Mouse (Mus musculus): Measurements from ENCODE around the gene Zfp217. TPM values are rescaled to one million over a fixed set of nuclear protein-coding genes. Genes with fewer than 3 reads are reported as not detected.

The Zfp217 gene
- total and polyA plus RNA-seq, 3 experiments: 5.3 to 12.1 (median 10.0) TPM

- no peak for DNase-seq (ENCODE audit: extremely low read depth)
- no peaks in the 10 kb centered on the region for H3K79me2 ChIP-seq (replicated peaks; ENCODE audit: control insufficient read depth, extremely low read depth, insufficient read depth, poor library complexity, severe bottlenecking)
- in situ Hi-C loops (cut with MboI; ENCODE audit: low pct_ligation_motif_present, low pct_unique_long_range_greater_than_20kb, low sequenced_read_pairs) (no loop called here), dilution Hi-C loops (cut with MboI; ENCODE audit: extremely low pct_ligation_motif_present, extremely low pct_unique_long_range_greater_than_20kb, low sequenced_read_pairs) (no loop called here)
- no peak overlapping the region for H3K4me3 ChIP-seq (replicated peaks in 1 of 3; ENCODE audit: low read depth in 2 of 3, low read length in 2 of 3, poor library complexity in 1 of 3)
- TF ChIP-seq ELF1 (IDR thresholded peaks at IDR 0.05; ENCODE audit: low read depth, low read length) (no peak), IRF4 (IDR thresholded peaks at IDR 0.05; ENCODE audit: low read depth, low read length) (no peak), CTCF (conservative IDR thresholded peaks at IDR 0.05 in 1 of 2, IDR thresholded peaks at IDR 0.05 in 1 of 2; ENCODE audit: low read depth in 2 of 2, low read length in 2 of 2) (no peak), GABPA (IDR thresholded peaks at IDR 0.05; ENCODE audit: insufficient replicate concordance, low read depth, low read length) (no peak), RCOR1 (conservative IDR thresholded peaks at IDR 0.05; ENCODE audit: low read depth, low read length) (no peak), MYC (IDR thresholded peaks at IDR 0.05; ENCODE audit: low read depth, low read length) (no peak), USF1 (IDR thresholded peaks at IDR 0.05; ENCODE audit: low read depth, low read length) (no peak), MAZ (IDR thresholded peaks at IDR 0.05; ENCODE audit: low read depth, low read length) (no peak), ZNF384 (IDR thresholded peaks at IDR 0.05; ENCODE audit: low read depth, low read length) (no peak), BHLHE40 (IDR thresholded peaks at IDR 0.05; ENCODE audit: low read depth, low read length) (no peak), USF2 (conservative IDR thresholded peaks at IDR 0.05; ENCODE audit: low read depth, low read length) (no peak)
- no peaks in the 10 kb centered on the region for H3K36me3 ChIP-seq (replicated peaks in 1 of 2; ENCODE audit: control insufficient read depth in 1 of 2, insufficient read depth in 1 of 2, low read length in 1 of 2)
- H3K27me3 ChIP-seq (replicated peaks): no peaks in the 10 kb centered on the region
- no peak overlapping the region for H3K9ac ChIP-seq (ENCODE audit: insufficient read depth, low read depth)
- no peak overlapping the region for H3K27ac ChIP-seq (ENCODE audit: insufficient read depth, low read depth)
- H3K4me2 ChIP-seq (ENCODE audit: insufficient read depth, low read depth, poor library complexity, severe bottlenecking): no peak overlapping the region
- H3K4me1 ChIP-seq (ENCODE audit: control insufficient read depth in 1 of 2, insufficient read depth in 2 of 2): no peaks in the 10 kb centered on the region
- H3K9me3 ChIP-seq (replicated peaks; ENCODE audit: low read length): no peaks in the 10 kb centered on the region
Observed at GRCm38 (mm10) chr2:170192731-170193149, 44.8 kb upstream of the Zfp217 start.

- Histone ChIP-seq H3K4me1 (ENCODE audit: control insufficient read depth in 1 of 2, insufficient read depth in 2 of 2) (peaks cover 3 to 10% of the 10 kb centered on the region in 2 experiments; a peak in 3 of 4 replicates), H3K9ac (ENCODE audit: insufficient read depth, low read depth) (no peak overlapping the region), H3K27me3 (replicated peaks) (no peaks in the 10 kb centered on the region), H3K4me2 (ENCODE audit: insufficient read depth, low read depth, poor library complexity, severe bottlenecking) (no peak overlapping the region), H3K4me3 (replicated peaks in 1 of 3; ENCODE audit: low read depth in 2 of 3, low read length in 2 of 3, poor library complexity in 1 of 3) (no peak overlapping the region), H3K9me3 (replicated peaks; ENCODE audit: low read length) (no peaks in the 10 kb centered on the region), H3K79me2 (replicated peaks; ENCODE audit: control insufficient read depth, extremely low read depth, insufficient read depth, poor library complexity, severe bottlenecking) (no peaks in the 10 kb centered on the region), H3K36me3 (replicated peaks in 1 of 2; ENCODE audit: control insufficient read depth in 1 of 2, insufficient read depth in 1 of 2, low read length in 1 of 2) (no peaks in the 10 kb centered on the region), H3K27ac (ENCODE audit: insufficient read depth, low read depth) (no peak overlapping the region)
- dilution Hi-C loops (cut with MboI; ENCODE audit: extremely low pct_ligation_motif_present, extremely low pct_unique_long_range_greater_than_20kb, low sequenced_read_pairs) (no loop called here), in situ Hi-C loops (cut with MboI; ENCODE audit: low pct_ligation_motif_present, low pct_unique_long_range_greater_than_20kb, low sequenced_read_pairs) (no loop called here)
- TF ChIP-seq NELFE (IDR thresholded peaks at IDR 0.05; ENCODE audit: low read depth, low read length): no peak
- no peak for TF ChIP-seq E2F4 (IDR thresholded peaks at IDR 0.05; ENCODE audit: insufficient replicate concordance, low read depth, low read length)
- TF ChIP-seq CHD2 (IDR thresholded peaks at IDR 0.05; ENCODE audit: low read length): no peak
- no peak for TF ChIP-seq ZKSCAN1 (IDR thresholded peaks at IDR 0.05; ENCODE audit: borderline replicate concordance, low read depth, low read length)
- TF ChIP-seq RCOR1 (conservative IDR thresholded peaks at IDR 0.05; ENCODE audit: low read depth, low read length): no peak
- TF ChIP-seq POLR2A (IDR thresholded peaks at IDR 0.05; ENCODE audit: low read depth, low read length): no peak
- TF ChIP-seq SIN3A (IDR thresholded peaks at IDR 0.05; ENCODE audit: low read length): no peak
- no peak for TF ChIP-seq IRF4 (IDR thresholded peaks at IDR 0.05; ENCODE audit: low read depth, low read length)
- no peak for TF ChIP-seq CHD1 (IDR thresholded peaks at IDR 0.05; ENCODE audit: low read depth, low read length)
- no peak for TF ChIP-seq TBP (conservative IDR thresholded peaks at IDR 0.05; ENCODE audit: low read depth, low read length)
- no peak for TF ChIP-seq MXI1 (IDR thresholded peaks at IDR 0.05; ENCODE audit: low read depth, low read length)
- TF ChIP-seq BHLHE40 (IDR thresholded peaks at IDR 0.05; ENCODE audit: low read depth, low read length): no peak
- no peak for TF ChIP-seq MAFK (IDR thresholded peaks at IDR 0.05; ENCODE audit: insufficient replicate concordance, low read length)
- TF ChIP-seq HCFC1 (IDR thresholded peaks at IDR 0.05; ENCODE audit: low read depth, low read length): no peak
- no peak for TF ChIP-seq POLR2AphosphoS2 (IDR thresholded peaks at IDR 0.05; ENCODE audit: low read depth, low read length)
- no peak for TF ChIP-seq ELF1 (IDR thresholded peaks at IDR 0.05; ENCODE audit: low read depth, low read length)
- no peak for DNase-seq (ENCODE audit: extremely low read depth)
Observed at GRCm38 (mm10) chr2:170188721-170189120, 40.8 kb upstream of the Zfp217 start.

Data from CH12.LX (cell line).